Mouse (Mus musculus) gastrocnemius, postnatal 36 days (tissue): Measurements from ENCODE around the gene RPS10-NUDT3. TPM values are rescaled to one million over a fixed set of nuclear protein-coding genes. Genes with fewer than 3 reads are reported as not detected.

Experiments
- DNase-seq, 2 experiments: peaks; one replicate each; pipeline ENCODE4 v3.0.0; 2022
- intact Hi-C: fragments of 180-260 bp; cut with DNase I; formaldehyde crosslinking; loops from one replicate; pipeline ENCODE4 v1.15.1; 2025
- total RNA-seq, 2 experiments: library from RNA; stranded (reverse); gene quantifications; 2 replicates each; pipeline ENCODE4 v1.2.3; 2021

The RPS10-NUDT3 gene
- total RNA-seq, 2 experiments from 2014 or later = not detected

DNA sequence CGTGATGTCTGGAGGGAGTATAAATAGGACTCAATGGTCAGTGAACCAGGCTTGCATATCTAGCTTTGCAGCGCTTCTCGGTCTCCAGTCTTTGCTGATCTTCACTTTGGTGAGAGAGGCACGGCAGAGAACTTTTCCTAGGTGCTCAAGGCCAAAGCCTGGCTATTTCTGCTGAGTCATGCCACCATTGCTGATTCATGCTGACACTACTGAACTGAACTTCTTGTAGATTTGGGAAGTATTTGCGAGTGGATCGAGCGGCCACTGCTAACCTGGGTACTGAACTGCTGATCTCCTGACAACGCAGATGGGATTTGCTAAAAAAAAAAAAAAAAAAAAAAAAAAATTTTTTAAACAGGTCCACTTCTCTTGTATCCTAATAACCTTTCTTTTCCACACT lies 102.9 kb downstream of the RPS10-NUDT3 start:
- no peak for DNase-seq
- intact Hi-C loops = no loop called here

Other genes starting within 250 kb of the RPS10-NUDT3 start
- under 1 TPM in 1 of 2 experiments, not detected in 1; 0.05 TPM for gene Grm4, start 113.8 kb downstream of the RPS10-NUDT3 start, total RNA-seq
- gene Hmga1, start 78.7 kb downstream of the RPS10-NUDT3 start, total RNA-seq = 10 to 100 TPM; 24.0 to 25.2 TPM
- gene AI413582, start 69.5 kb downstream of the RPS10-NUDT3 start, total RNA-seq = 1 to 10 TPM; 2.7 to 2.8 TPM
- 100 to 1,000 TPM; 232 to 233 TPM for gene Nudt3, start 11.7 kb downstream of the RPS10-NUDT3 start, total RNA-seq
- 100 to 1,000 TPM; 294 to 354 TPM for gene Rps10, start 1.4 kb upstream of the RPS10-NUDT3 start, total RNA-seq
- under 1 TPM; 0.18 to 0.59 TPM for gene Pacsin1, start 20.3 kb upstream of the RPS10-NUDT3 start, total RNA-seq
- not detected for gene Spdef, start 93.7 kb upstream of the RPS10-NUDT3 start, total RNA-seq
- 100 to 1,000 TPM; 167 to 174 TPM for gene D17Wsu92e, start 185.4 kb upstream of the RPS10-NUDT3 start, total RNA-seq
- gene Snrpc, start 202.9 kb upstream of the RPS10-NUDT3 start, total RNA-seq = 10 to 100 TPM; 69.6 to 70.4 TPM
- 10 to 100 TPM; 17.0 to 26.8 TPM for gene Uhrf1bp1, start 221.2 kb upstream of the RPS10-NUDT3 start, total RNA-seq